Mouse (Mus musculus) forebrain, postnatal 0 days (tissue): ENCODE results near the gene Relt. TPM values are rescaled to one million over a fixed set of nuclear protein-coding genes. Genes with fewer than 3 reads are reported as not detected.

Experiments
- ATAC-seq: fragments of 200-750 bp; cut with Nextera tagmentation; 2 replicates; pipeline ENCODE4 v1.8.0; 2017; ENCODE audit warnings: mild to moderate bottlenecking, moderate library complexity
- DNase-seq: peaks from one replicate; pipeline ENCODE4 v3.0.0-alpha.2; 2015
- H3K27ac ChIP-seq: fragments of 300-500 bp; sonication (generic); 2 replicates; pipeline ENCODE4 v1.5.1; 2014; ENCODE audit warnings: low read depth, mild to moderate bottlenecking, antibody characterized with exemption, low read length, moderate library complexity, mixed read lengths
- H3K27me3 ChIP-seq: fragments of 300-500 bp; sonication (generic); 2 replicates; pipeline ENCODE4 v1.6.1; 2014; ENCODE audit warnings: mild to moderate bottlenecking, low read length, mixed read lengths; ENCODE audit not compliant: insufficient read depth
- H3K36me3 ChIP-seq: fragments of 300-500 bp; sonication (generic); 2 replicates; pipeline ENCODE4 v1.6.1; 2014; ENCODE audit warnings: mild to moderate bottlenecking, moderate library complexity; ENCODE audit not compliant: insufficient read depth
- H3K4me1 ChIP-seq: fragments of 300-500 bp; sonication (generic); 2 replicates; pipeline ENCODE4 v1.6.1; 2014; ENCODE audit warnings: antibody characterized with exemption; ENCODE audit not compliant: insufficient read depth
- H3K4me2 ChIP-seq: fragments of 300-500 bp; sonication (generic); 2 replicates; pipeline ENCODE4 v1.6.1; 2014; ENCODE audit warnings: low read depth, mild to moderate bottlenecking, moderate library complexity
- H3K4me3 ChIP-seq: fragments of 300-500 bp; sonication (generic); 2 replicates; pipeline ENCODE4 v1.5.1; 2014; ENCODE audit warnings: low read depth, low read length, mixed read lengths
- H3K9ac ChIP-seq: fragments of 300-500 bp; sonication (generic); 2 replicates; pipeline ENCODE4 v1.6.1; 2014; ENCODE audit warnings: mild to moderate bottlenecking
- H3K9me3 ChIP-seq: fragments of 300-500 bp; sonication (generic); 2 replicates; pipeline ENCODE4 v1.6.1; 2016; ENCODE audit warnings: low read length
- CTCF ChIP-seq: sonication (generic); IDR thresholded peaks from 2 replicates; pipeline ENCODE4 v1.5.1; 2016; ENCODE audit warnings: antibody characterized with exemption, control low read depth, low read depth
- WGBS: fragments of 180-500 bp; shearing (Covaris S2); extraction: QIAGEN DNeasy Blood & Tissue Kit; methylation state at CpG from one replicate; pipeline ENCODE4 v1.1.7; 2014; 5-methylcytosine and 5-hydroxymethylcytosine counted together
- polyA plus RNA-seq: library from polyadenylated mRNA; unstranded; fragments of >200 nt; fragmentation: Nextera tagmentation; extraction: Ambion mirVana; gene quantifications from 2 replicates; pipeline ENCODE4 v1.2.1, GENCODE M21; 2015
- total RNA-seq: library from RNA; depleted of rRNA; stranded (reverse); fragments of >200 nt; gene quantifications from 2 replicates; pipeline ENCODE4 v1.2.3, GENCODE M21; 2014; rRNA removed

Relt gene
- total RNA-seq (7.5 and 8.3 TPM in 2 replicates), polyA plus RNA-seq (4.4 and 5.1 TPM in 2 replicates)

GRCm38 (mm10) chr7:100862828-100863638 lies at the start of gene Relt:
Gene Relt, minus strand, starts transcription at chr7:100863446.
- ATAC-seq, result peak; percentile 90
- H3K4me3 ChIP-seq, result peak within 1 kb of the TSS; percentile 63
- peak within 1 kb of the TSS; percentile 94 for H3K4me2 ChIP-seq
- 3% methylated on average over 90 of the region's 91 CpGs for WGBS
- no peaks in the 10 kb centered on the region for H3K36me3 ChIP-seq
- peak within 1 kb of the TSS; percentile 73 for H3K27ac ChIP-seq
- peak; percentile 86 for TF ChIP-seq CTCF
- peak within 1 kb of the TSS; percentile 69 for H3K9ac ChIP-seq
- peak; percentile 94 for DNase-seq
- H3K4me1 ChIP-seq, result no peaks in the 10 kb centered on the region
- no peaks in the 10 kb centered on the region for H3K9me3 ChIP-seq
- no peaks in the 10 kb centered on the region for H3K27me3 ChIP-seq

GRCm38 (mm10) chr7:100911791-100912190 lies 48.5 kb upstream of the Relt start:
- TF ChIP-seq CTCF, result no peak
- Histone ChIP-seq H3K27ac (no peak overlapping the region), H3K9ac (no peak overlapping the region), H3K27me3 (no peaks in the 10 kb centered on the region), H3K4me1 (peaks cover 3% of the 10 kb centered on the region; the same call in 1 of the 2 replicates), H3K9me3 (no peaks in the 10 kb centered on the region), H3K4me2 (no peak overlapping the region), H3K36me3 (no peaks in the 10 kb centered on the region), H3K4me3 (no peak overlapping the region)
- ATAC-seq (no peak), DNase-seq (no peak)
- 42% methylated on average over 9 of the region's 9 CpGs for WGBS

- H3K4me2 ChIP-seq, result no peak overlapping the region
- no peaks in the 10 kb centered on the region for H3K27me3 ChIP-seq
- no peak overlapping the region for H3K27ac ChIP-seq
- H3K4me3 ChIP-seq, result no peak overlapping the region
- no peak for TF ChIP-seq CTCF
- no peaks in the 10 kb centered on the region for H3K36me3 ChIP-seq
- H3K9me3 ChIP-seq, result no peaks in the 10 kb centered on the region
- H3K9ac ChIP-seq, result no peak overlapping the region
- DNase-seq (no peak), ATAC-seq (no peak)
- H3K4me1 ChIP-seq, result peaks cover 3% of the 10 kb centered on the region; the same call in 1 of the 2 replicates
- 25% methylated on average over 2 of the region's 2 CpGs for WGBS
Measured at GRCm38 (mm10) chr7:100911246-100911770, 48.1 kb upstream of the Relt start.

GRCm38 (mm10) chr7:100908567-100908966 lies 45.3 kb upstream of the Relt start:
- no peaks in the 10 kb centered on the region for H3K9me3 ChIP-seq
- H3K36me3 ChIP-seq, result no peaks in the 10 kb centered on the region
- DNase-seq (no peak), ATAC-seq (no peak)
- 41% methylated on average over 8 of the region's 8 CpGs for WGBS
- peaks cover 3% of the 10 kb centered on the region; the same call in 1 of the 2 replicates for H3K4me1 ChIP-seq
- H3K27me3 ChIP-seq, result no peaks in the 10 kb centered on the region
- no peak overlapping the region for H3K27ac ChIP-seq
- no peak overlapping the region for H3K4me2 ChIP-seq
- TF ChIP-seq CTCF, result no peak; the same call in 1 of the 2 replicates
- H3K4me3 ChIP-seq, result no peak overlapping the region
- no peak overlapping the region for H3K9ac ChIP-seq

GRCm38 (mm10) chr7:100908061-100908460 lies 44.8 kb upstream of the Relt start:
- Histone ChIP-seq H3K4me1 (peaks cover 3% of the 10 kb centered on the region; the same call in 1 of the 2 replicates), H3K27me3 (no peaks in the 10 kb centered on the region), H3K27ac (no peak overlapping the region), H3K9ac (no peak overlapping the region), H3K4me2 (no peak overlapping the region), H3K4me3 (no peak overlapping the region), H3K9me3 (no peaks in the 10 kb centered on the region), H3K36me3 (no peaks in the 10 kb centered on the region)
- no peak for TF ChIP-seq CTCF
- no peak for ATAC-seq
- DNase-seq, result no peak
- 78% methylated on average over 8 of the region's 8 CpGs for WGBS

- H3K9ac ChIP-seq, result no peak overlapping the region
- H3K27ac ChIP-seq, result no peak overlapping the region
- no peak overlapping the region for H3K4me2 ChIP-seq
- H3K27me3 ChIP-seq, result no peaks in the 10 kb centered on the region
- ATAC-seq (peak; percentile 49; the same call in 1 of the 2 replicates), DNase-seq (peak; percentile 90)
- 0% methylated on average over 1 of the region's 1 CpGs for WGBS
- TF ChIP-seq CTCF, result peak; percentile 97
- H3K4me3 ChIP-seq, result no peak overlapping the region
- no peaks in the 10 kb centered on the region for H3K36me3 ChIP-seq
- peaks cover 3% of the 10 kb centered on the region; the same call in 1 of the 2 replicates for H3K4me1 ChIP-seq
- H3K9me3 ChIP-seq, result no peaks in the 10 kb centered on the region
Measured at GRCm38 (mm10) chr7:100907231-100907630, 44.0 kb upstream of the Relt start.
